8 mouse cellular contexts compared by ENCODE assay signal in genomic region chr16:87454419-87455179, GRCm38 (mm10). TPM values are rescaled to one million over a fixed set of nuclear protein-coding genes. Genes with fewer than 3 reads are reported as not detected.
A peak's percentile ranks its signal among the peaks of the same experiment; 100 is the strongest.
DNase-seq lines count a peak whose midpoint lies in the region; ATAC-seq lines count a peak whose summit lies in the region.

Usp16 (plus strand) TSS chr16:87454703.

- 9% methylated on average over 45 of the region's 45 CpGs for WGBS in hindbrain, embryonic 15.5 days

- H3K4me3 ChIP-seq in hindbrain, embryonic 15.5 days = peak within 1 kb of the TSS; percentile 89

- peak; percentile 90 for DNase-seq in R1 (ENCODE audit: low read depth, low spot score)
- peak; percentile 93 to 95 for DNase-seq in cerebellum, postnatal 36 days
- peak; percentile 96 to 97 for DNase-seq in frontal cortex, postnatal 36 days (ENCODE audit: low spot score in 2 of 2)
- DNase-seq in left cerebral cortex, adult 11 months (ENCODE audit: low spot score) = peak; percentile 82
- DNase-seq in lung, postnatal 4 days = peak; percentile 92 to 93
- DNase-seq in retina, postnatal 7 days (ENCODE audit: low read depth, low spot score) = peak; percentile 87
- DNase-seq in urinary bladder, adult 2 months (ENCODE audit: low spot score) = peak; percentile 93

- H3K4me1 ChIP-seq in hindbrain, embryonic 15.5 days (replicated peaks) = peaks cover 21% of the 10 kb centered on the region

- H3K9me3 ChIP-seq in hindbrain, embryonic 15.5 days = no peaks in the 10 kb centered on the region

- peaks cover 8% of the 10 kb centered on the region; the same call in 1 of the 2 replicates for H3K36me3 ChIP-seq in hindbrain, embryonic 15.5 days

- ATAC-seq in hindbrain, embryonic 15.5 days (ENCODE audit: low FRiP score, low read depth) = peak; percentile 98

- peak within 1 kb of the TSS; percentile 91 for H3K4me2 ChIP-seq in hindbrain, embryonic 15.5 days

- H3K27me3 ChIP-seq in hindbrain, embryonic 15.5 days = no peaks in the 10 kb centered on the region

- peak within 1 kb of the TSS; percentile 60 for H3K9ac ChIP-seq in hindbrain, embryonic 15.5 days

- peak within 1 kb of the TSS; percentile 77 for H3K27ac ChIP-seq in hindbrain, embryonic 15.5 days (replicated peaks)

RNA-seq across cellular contexts. Expression of gene Usp16, which starts in this region (rescaled TPM):
- polyA plus RNA-seq in hindbrain, embryonic 15.5 days (2015; fragmentation: Nextera tagmentation; extraction: Ambion mirVana) = 42.9 and 50.6 TPM in 2 replicates
- 39.5 and 47.9 TPM in 2 replicates for polyA plus RNA-seq in urinary bladder, adult 2 months (2012; rRNA removed)

Comparison
In these comparisons a context has a peak if more than half of its experiments do, and no peak if none do; other contexts are left out.
1. Peak in every context shown above with its lines: DNase-seq, ATAC-seq, H3K4me3 ChIP-seq and H3K27ac ChIP-seq.